Mouse (Mus musculus) liver, embryonic 14.5 days (tissue): ENCODE data around the gene Mpp3.

Experiments used
- CTCF ChIP-seq: IDR thresholded peaks from 2 replicates; pipeline ENCODE4 v1.5.1; 2016; ENCODE audit warnings: antibody characterized with exemption, low read depth, control low read depth
- EP300 ChIP-seq: IDR thresholded peaks from 2 replicates; pipeline ENCODE4 v1.6.1; 2016; ENCODE audit warnings: antibody characterized with exemption, low read depth

- TF ChIP-seq CTCF = no peak
- no peak for TF ChIP-seq EP300
These were observed 28.8 kb downstream of the Mpp3 start for GRCm38 (mm10) chr11:101999466-101999865.
